Comparison of ENCODE assay signal across 28 mouse cellular contexts in genomic region chr3:129450671-129451070, GRCm38 (mm10).
A peak's percentile ranks its signal among the peaks of the same experiment; 100 is the strongest.
DNase-seq lines count a peak whose midpoint lies in the region; ATAC-seq lines count a peak whose summit lies in the region.
"Had no signal": no experiment of that assay in that cellular context is flagged by ENCODE, and none has a peak within 500 bp of the region (broad histone marks: within the 10 kb centered on the region; RNA-seq: fewer than 3 reads in every experiment).

No protein-coding gene starts in this region.

- ATAC-seq in kidney, embryonic 14.5 days (ENCODE audit: low FRiP score, low TSS enrichment), result no peak
- ATAC-seq in kidney, embryonic 16.5 days (ENCODE audit: low FRiP score, low TSS enrichment), result peak; percentile 65; the same call in 1 of the 2 replicates
- ATAC-seq: forebrain, embryonic 13.5 days; hindbrain, postnatal 0 days; intestine, embryonic 15.5 days; midbrain, embryonic 16.5 days had no signal

- H3K9ac ChIP-seq in kidney, embryonic 14.5 days (ENCODE audit: low read depth, low read length), result no peak overlapping the region
- no peak overlapping the region for H3K9ac ChIP-seq in kidney, embryonic 16.5 days (replicated peaks; ENCODE audit: low read length)
- H3K9ac ChIP-seq: forebrain, embryonic 13.5 days; heart, embryonic 15.5 days; hindbrain, embryonic 12.5 days; intestine, embryonic 15.5 days; limb, embryonic 12.5 days; liver, embryonic 13.5 days had no signal

- no peaks in the 10 kb centered on the region for H3K27me3 ChIP-seq in kidney, embryonic 14.5 days (ENCODE audit: control insufficient read depth, insufficient read depth, low read length)
- H3K27me3 ChIP-seq in kidney, embryonic 16.5 days (ENCODE audit: insufficient read depth, low read length), result no peaks in the 10 kb centered on the region
- H3K27me3 ChIP-seq: forebrain, embryonic 13.5 days; heart, embryonic 15.5 days; hindbrain, embryonic 12.5 days; intestine, embryonic 15.5 days; limb, embryonic 12.5 days; liver, embryonic 13.5 days had no signal

- DNase-seq in kidney, adult 11 months, result peak; percentile 70
- peak; percentile 13 for DNase-seq in lung, postnatal 36 days
- no peak for DNase-seq in lung, postnatal 25 days (ENCODE audit: low spot score)
- peak; percentile 7 for DNase-seq in skeletal muscle tissue, adult 2 months (ENCODE audit: low read depth, low spot score)
- no peak for DNase-seq in urinary bladder, postnatal 10 days (ENCODE audit: low spot score)
- DNase-seq in right cerebral cortex, postnatal 25 days, result no peak
- DNase-seq: B cell, adult 2 months; cerebellum, adult 8-10 months; cerebellum, postnatal 25 days; gastrocnemius, postnatal 14 days; heart, postnatal 36 days; layer of hippocampus, adult 9-11 months; liver, embryonic 13.5 days; lung, adult 2 months; lung, postnatal 10 days; thymus, adult 2 months; thymus, postnatal 36 days had no signal

- no peak overlapping the region for H3K4me2 ChIP-seq in kidney, embryonic 14.5 days (replicated peaks; ENCODE audit: low read depth, low read length)
- H3K4me2 ChIP-seq in kidney, embryonic 16.5 days (replicated peaks; ENCODE audit: low read depth, low read length), result no peak overlapping the region
- H3K4me2 ChIP-seq: forebrain, embryonic 13.5 days; heart, embryonic 15.5 days; hindbrain, embryonic 12.5 days; intestine, embryonic 15.5 days; limb, embryonic 12.5 days; liver, embryonic 13.5 days; midbrain, embryonic 11.5 days had no signal

- no peak overlapping the region for H3K27ac ChIP-seq in kidney, embryonic 14.5 days (ENCODE audit: low read depth, low read length)
- H3K27ac ChIP-seq in kidney, embryonic 16.5 days (ENCODE audit: low read length), result no peak overlapping the region
- H3K27ac ChIP-seq: forebrain, embryonic 13.5 days; heart, embryonic 10.5 days; heart, embryonic 15.5 days; hindbrain, embryonic 12.5 days; hindbrain, postnatal 0 days; intestine, embryonic 15.5 days; limb, embryonic 12.5 days; liver, embryonic 13.5 days had no signal

- no peaks in the 10 kb centered on the region for H3K9me3 ChIP-seq in kidney, embryonic 14.5 days (ENCODE audit: control insufficient read depth, low read length)
- no peaks in the 10 kb centered on the region for H3K9me3 ChIP-seq in kidney, embryonic 16.5 days (ENCODE audit: low read length)
- H3K9me3 ChIP-seq: forebrain, embryonic 13.5 days; heart, embryonic 10.5 days; heart, embryonic 15.5 days; hindbrain, embryonic 12.5 days; intestine, embryonic 15.5 days; limb, embryonic 12.5 days; liver, embryonic 13.5 days had no signal

- no peaks in the 10 kb centered on the region for H3K36me3 ChIP-seq in kidney, embryonic 14.5 days (ENCODE audit: control insufficient read depth, insufficient read depth, low read length)
- no peaks in the 10 kb centered on the region for H3K36me3 ChIP-seq in kidney, embryonic 16.5 days (ENCODE audit: insufficient read depth, low read length)
- H3K36me3 ChIP-seq: heart, embryonic 10.5 days; heart, embryonic 15.5 days; hindbrain, embryonic 12.5 days; intestine, embryonic 15.5 days; limb, embryonic 12.5 days; liver, embryonic 13.5 days had no signal

- no peaks in the 10 kb centered on the region for H3K4me1 ChIP-seq in kidney, embryonic 14.5 days (ENCODE audit: control insufficient read depth, insufficient read depth, low read length)
- no peaks in the 10 kb centered on the region for H3K4me1 ChIP-seq in kidney, embryonic 16.5 days (ENCODE audit: insufficient read depth, low read length)
- H3K4me1 ChIP-seq: forebrain, embryonic 13.5 days; heart, embryonic 10.5 days; heart, embryonic 15.5 days; hindbrain, embryonic 12.5 days; intestine, embryonic 15.5 days; limb, embryonic 12.5 days; liver, embryonic 13.5 days had no signal

- 65% methylated on average over 5 of the region's 5 CpGs for WGBS in kidney, embryonic 14.5 days
- WGBS in kidney, embryonic 16.5 days, result 70% methylated on average over 5 of the region's 5 CpGs

- H3K4me3 ChIP-seq in kidney, embryonic 14.5 days (ENCODE audit: low read length), result no peak overlapping the region
- no peak overlapping the region for H3K4me3 ChIP-seq in kidney, embryonic 16.5 days (ENCODE audit: low read length)
- H3K4me3 ChIP-seq: forebrain, embryonic 13.5 days; heart, embryonic 10.5 days; heart, embryonic 15.5 days; hindbrain, embryonic 12.5 days; intestine, embryonic 15.5 days; limb, embryonic 12.5 days; liver, embryonic 13.5 days had no signal

Comparison
In these comparisons a context has a peak if more than half of its experiments do, and no peak if none do; other contexts are left out.
1. DNase-seq: peak in kidney, adult 11 months (single experiment), lung, postnatal 36 days (single experiment) and skeletal muscle tissue, adult 2 months (single experiment); none in lung, postnatal 25 days (single experiment), urinary bladder, postnatal 10 days (single experiment) and right cerebral cortex, postnatal 25 days (single experiment).